Mouse (Mus musculus): ENCODE data around the gene Psma6. TPM values are rescaled to one million over a fixed set of nuclear protein-coding genes. Genes with fewer than 3 reads are reported as not detected.
A peak's percentile ranks its signal among the peaks of the same experiment; 100 is the strongest.

The Psma6 gene
- polyA plus RNA-seq, 1 experiment, result 312 TPM

DNA sequence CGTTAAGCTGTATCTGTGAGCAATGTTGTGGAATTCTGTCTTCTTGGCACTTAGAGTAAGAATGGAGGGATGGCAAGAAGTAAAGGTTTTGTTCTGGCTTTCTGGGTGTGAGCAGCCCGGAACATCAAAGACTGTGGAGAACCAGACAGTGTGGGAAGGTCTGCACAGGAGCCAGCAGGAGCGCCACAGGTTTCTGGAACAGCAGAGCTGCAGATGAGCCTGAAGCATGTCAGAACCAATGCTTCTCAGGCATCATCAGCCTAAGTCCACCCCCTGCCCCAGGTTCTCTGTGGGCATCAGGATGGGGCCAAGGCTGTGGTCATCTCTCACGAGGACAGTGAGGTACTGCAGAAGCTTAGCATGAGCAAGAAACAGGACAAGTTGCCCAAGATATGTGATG is 12.5 kb downstream of the Psma6 start:
- Histone ChIP-seq H3K79me3 (ENCODE audit: low read depth) (peaks cover 28% of the 10 kb centered on the region), H3K36me3 (ENCODE audit: control insufficient read depth, insufficient read depth) (peaks cover 5% of the 10 kb centered on the region), H3K79me2 (ENCODE audit: control insufficient read depth, insufficient read depth) (peaks cover 30% of the 10 kb centered on the region), H3K4me3 (ENCODE audit: insufficient read depth, poor library complexity, severe bottlenecking) (no peak overlapping the region), H3K27me3 (ENCODE audit: control insufficient read depth, insufficient read depth, insufficient read length) (no peaks in the 10 kb centered on the region), H3ac (ENCODE audit: control insufficient read depth, insufficient read length, low read depth) (no peak overlapping the region)
- no peak for TF ChIP-seq CTCF (IDR thresholded peaks at IDR 0.05; ENCODE audit: control insufficient read depth, insufficient read depth, insufficient read length)
- TF ChIP-seq FOSL1 (IDR thresholded peaks at IDR 0.05; ENCODE audit: insufficient read depth, low read length, poor library complexity, severe bottlenecking), result no peak
- TF ChIP-seq MAX (IDR thresholded peaks at IDR 0.05), result no peak
- no peak for TF ChIP-seq MYOD1 (IDR thresholded peaks at IDR 0.05; ENCODE audit: control insufficient read depth, insufficient read length, low read depth)
- no peak for TF ChIP-seq CEBPB (IDR thresholded peaks at IDR 0.05; ENCODE audit: low read depth)
- no peak for TF ChIP-seq MYOG (IDR thresholded peaks at IDR 0.05; ENCODE audit: control insufficient read depth, extremely low read depth, insufficient read length)
- no peak for TF ChIP-seq USF1 (IDR thresholded peaks at IDR 0.05; ENCODE audit: low read depth)

DNA sequence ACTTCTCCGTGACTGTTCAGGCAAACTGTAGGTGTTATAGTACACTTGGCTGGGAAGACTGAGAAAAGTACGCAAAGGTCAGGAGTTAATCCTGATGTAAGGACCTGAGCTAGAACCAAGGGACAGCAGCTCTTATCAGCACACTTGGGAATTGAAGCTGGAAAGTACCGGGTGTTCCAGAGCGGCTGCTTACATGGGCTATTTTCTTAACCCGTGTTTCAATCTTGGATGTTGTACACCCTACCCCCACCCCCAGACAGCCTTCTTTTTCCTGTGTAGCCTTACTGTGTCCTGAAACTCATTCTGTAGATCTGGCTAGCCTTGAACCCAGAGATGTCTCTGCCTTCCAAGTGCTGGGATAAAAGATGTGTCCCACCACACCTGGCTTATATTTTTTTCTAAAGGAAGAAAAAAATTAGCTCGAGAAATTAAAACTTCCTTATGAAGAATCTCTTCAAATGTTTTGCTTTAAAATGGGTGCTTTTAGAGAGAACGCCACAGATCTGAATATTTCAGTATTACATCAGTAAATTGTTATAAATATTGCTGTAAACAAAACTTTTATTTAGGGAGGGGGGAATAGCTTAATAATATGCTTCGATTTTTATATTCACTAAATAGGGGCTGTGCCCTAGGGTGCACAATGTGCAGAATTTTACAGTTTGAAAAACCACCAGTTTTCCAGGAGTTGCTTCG is 13.7 kb downstream of the Psma6 start:
- TF ChIP-seq FOSL1 (IDR thresholded peaks at IDR 0.05; ENCODE audit: insufficient read depth, low read length, poor library complexity, severe bottlenecking) (no peak), CTCF (IDR thresholded peaks at IDR 0.05; ENCODE audit: control insufficient read depth, insufficient read depth, insufficient read length) (no peak)
- no peaks in the 10 kb centered on the region for H3K27me3 ChIP-seq (ENCODE audit: control insufficient read depth, insufficient read depth, insufficient read length)
- peaks cover 9% of the 10 kb centered on the region for H3K36me3 ChIP-seq (ENCODE audit: control insufficient read depth, insufficient read depth)
- peaks cover 40% of the 10 kb centered on the region for H3K79me3 ChIP-seq (ENCODE audit: low read depth)
- peak overlapping the region; percentile 95 for H3ac ChIP-seq (ENCODE audit: control insufficient read depth, insufficient read length, low read depth)
- peaks cover 41% of the 10 kb centered on the region for H3K79me2 ChIP-seq (ENCODE audit: control insufficient read depth, insufficient read depth)
- peak overlapping the region; percentile 98 for H3K4me3 ChIP-seq (ENCODE audit: insufficient read depth, poor library complexity, severe bottlenecking)

DNA sequence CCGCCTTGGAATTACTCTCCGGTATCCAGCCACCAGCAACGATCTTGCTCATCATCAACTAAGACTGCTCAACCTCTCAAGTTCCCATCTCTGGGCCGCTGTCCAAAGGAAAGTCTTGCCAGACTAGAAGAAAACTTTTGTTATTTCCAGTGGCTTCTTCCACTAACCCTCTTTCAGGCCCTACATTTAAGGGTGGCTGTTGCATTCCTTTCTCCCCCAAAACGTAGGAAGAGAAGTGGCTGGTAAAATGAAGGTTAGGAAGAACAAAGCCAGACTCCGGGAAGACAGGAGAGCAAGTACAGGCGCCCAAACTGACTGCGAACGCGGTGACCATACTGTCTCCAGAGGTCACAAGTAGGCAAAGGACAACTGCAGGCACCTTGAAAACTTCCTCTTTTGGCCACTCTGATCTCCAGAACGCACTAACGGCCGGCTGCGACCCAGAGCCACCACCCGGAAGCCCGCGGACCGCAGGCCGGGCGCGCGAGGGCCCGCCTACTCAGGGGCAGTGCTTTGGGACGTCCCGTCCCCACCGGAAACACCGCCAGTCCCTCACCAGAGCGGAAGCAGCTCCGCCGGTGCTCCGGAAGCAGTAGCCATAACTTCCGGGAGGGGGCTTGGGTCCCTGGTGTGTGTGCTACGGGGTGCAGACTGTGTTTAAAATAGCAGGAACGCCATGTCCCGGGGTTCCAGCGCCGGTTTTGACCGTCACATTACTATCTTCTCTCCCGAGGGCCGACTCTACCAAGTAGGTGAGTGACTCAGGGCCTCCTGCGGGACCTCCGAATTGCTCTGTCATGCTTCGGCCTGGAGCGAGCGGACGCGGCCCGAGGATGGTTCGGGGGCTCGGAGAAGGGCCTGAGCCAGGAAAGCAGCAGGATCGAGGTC is 14.5 kb downstream of the Psma6 start:
- TF ChIP-seq MYOD1 (IDR thresholded peaks at IDR 0.05; ENCODE audit: control insufficient read depth, insufficient read length, low read depth), result no peak
- no peak for TF ChIP-seq FOSL1 (IDR thresholded peaks at IDR 0.05; ENCODE audit: insufficient read depth, low read length, poor library complexity, severe bottlenecking)
- TF ChIP-seq USF1 (IDR thresholded peaks at IDR 0.05; ENCODE audit: low read depth), result no peak
- no peak for TF ChIP-seq CTCF (IDR thresholded peaks at IDR 0.05; ENCODE audit: control insufficient read depth, insufficient read depth, insufficient read length)
- TF ChIP-seq MAX (IDR thresholded peaks at IDR 0.05), result no peak
- no peak for TF ChIP-seq CEBPB (IDR thresholded peaks at IDR 0.05; ENCODE audit: low read depth)
- TF ChIP-seq MYOG (IDR thresholded peaks at IDR 0.05; ENCODE audit: control insufficient read depth, extremely low read depth, insufficient read length), result no peak
- peak overlapping the region; percentile 98 for H3K4me3 ChIP-seq (ENCODE audit: insufficient read depth, poor library complexity, severe bottlenecking)
- H3ac ChIP-seq (ENCODE audit: control insufficient read depth, insufficient read length, low read depth), result peak overlapping the region; percentile 95
- H3K79me2 ChIP-seq (ENCODE audit: control insufficient read depth, insufficient read depth), result peaks cover 49% of the 10 kb centered on the region
- peaks cover 48% of the 10 kb centered on the region for H3K79me3 ChIP-seq (ENCODE audit: low read depth)
- H3K27me3 ChIP-seq (ENCODE audit: control insufficient read depth, insufficient read depth, insufficient read length), result no peaks in the 10 kb centered on the region
- H3K36me3 ChIP-seq (ENCODE audit: control insufficient read depth, insufficient read depth), result peaks cover 16% of the 10 kb centered on the region

DNA sequence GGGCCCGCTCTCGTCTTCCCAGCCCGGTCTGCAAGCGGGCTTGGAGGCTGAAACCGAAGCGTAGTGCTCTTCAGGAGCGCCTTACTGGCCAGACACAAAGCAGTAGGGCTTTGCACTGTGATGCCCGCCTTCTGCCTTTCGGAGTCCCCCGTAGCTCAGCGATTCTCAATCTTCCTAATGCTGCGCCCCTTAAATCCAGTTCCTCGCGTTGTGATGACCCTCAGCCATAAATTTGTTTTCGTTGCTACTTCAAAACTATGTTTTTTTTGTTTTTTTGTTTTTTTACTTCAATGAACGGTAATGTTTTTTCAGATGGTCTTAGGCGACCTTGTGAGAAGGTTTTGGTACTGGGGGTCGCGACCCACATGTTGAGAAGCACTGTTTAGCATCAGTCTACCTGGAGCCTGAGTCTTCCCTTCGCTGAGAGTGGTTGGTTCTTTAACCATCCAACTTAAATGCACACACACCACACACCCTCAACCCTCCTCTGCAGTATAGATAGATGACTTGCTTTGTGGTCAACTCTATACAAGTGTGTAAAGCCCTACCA is 15.2 kb downstream of the Psma6 start:
- peaks cover 55% of the 10 kb centered on the region for H3K79me3 ChIP-seq (ENCODE audit: low read depth)
- H3K36me3 ChIP-seq (ENCODE audit: control insufficient read depth, insufficient read depth), result peaks cover 18% of the 10 kb centered on the region
- TF ChIP-seq MAX (IDR thresholded peaks at IDR 0.05) (no peak), MYOD1 (IDR thresholded peaks at IDR 0.05; ENCODE audit: control insufficient read depth, insufficient read length, low read depth) (no peak), FOSL1 (IDR thresholded peaks at IDR 0.05; ENCODE audit: insufficient read depth, low read length, poor library complexity, severe bottlenecking) (no peak), USF1 (IDR thresholded peaks at IDR 0.05; ENCODE audit: low read depth) (no peak), CTCF (IDR thresholded peaks at IDR 0.05; ENCODE audit: control insufficient read depth, insufficient read depth, insufficient read length) (no peak), MYOG (IDR thresholded peaks at IDR 0.05; ENCODE audit: control insufficient read depth, extremely low read depth, insufficient read length) (no peak), CEBPB (IDR thresholded peaks at IDR 0.05; ENCODE audit: low read depth) (no peak)

DNA sequence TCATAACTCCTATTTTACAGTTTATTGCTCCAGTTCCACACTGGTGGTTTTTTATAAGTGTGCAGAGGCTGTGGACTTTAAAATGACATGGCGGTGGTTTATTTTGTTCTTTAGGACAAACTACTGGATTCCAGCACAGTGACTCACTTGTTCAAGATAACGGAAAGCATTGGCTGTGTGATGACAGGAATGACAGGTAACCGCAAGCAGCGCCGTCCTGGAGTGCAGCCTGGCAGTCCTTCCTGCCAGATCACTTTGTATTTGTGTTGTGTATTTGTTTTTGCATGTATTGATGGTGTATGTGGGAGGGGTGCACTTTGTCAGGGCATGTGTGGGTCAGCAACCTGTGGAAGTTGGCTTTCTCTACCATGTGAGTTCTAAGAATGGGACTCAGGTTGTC is 23.9 kb downstream of the Psma6 start:
- H3K79me2 ChIP-seq (ENCODE audit: control insufficient read depth, insufficient read depth), result peaks cover 73% of the 10 kb centered on the region
- no peak overlapping the region for H3ac ChIP-seq (ENCODE audit: control insufficient read depth, insufficient read length, low read depth)
- H3K79me3 ChIP-seq (ENCODE audit: low read depth), result peaks cover 57% of the 10 kb centered on the region
- no peaks in the 10 kb centered on the region for H3K27me3 ChIP-seq (ENCODE audit: control insufficient read depth, insufficient read depth, insufficient read length)
- H3K36me3 ChIP-seq (ENCODE audit: control insufficient read depth, insufficient read depth), result peaks cover 60% of the 10 kb centered on the region
- TF ChIP-seq MYOG (IDR thresholded peaks at IDR 0.05; ENCODE audit: control insufficient read depth, extremely low read depth, insufficient read length), result no peak
- TF ChIP-seq CTCF (IDR thresholded peaks at IDR 0.05; ENCODE audit: control insufficient read depth, insufficient read depth, insufficient read length), result no peak
- no peak for TF ChIP-seq MYOD1 (IDR thresholded peaks at IDR 0.05; ENCODE audit: control insufficient read depth, insufficient read length, low read depth)
- no peak for TF ChIP-seq MAX (IDR thresholded peaks at IDR 0.05)
- TF ChIP-seq USF1 (IDR thresholded peaks at IDR 0.05; ENCODE audit: low read depth), result no peak
- no peak for TF ChIP-seq FOSL1 (IDR thresholded peaks at IDR 0.05; ENCODE audit: insufficient read depth, low read length, poor library complexity, severe bottlenecking)
- no peak for TF ChIP-seq CEBPB (IDR thresholded peaks at IDR 0.05; ENCODE audit: low read depth)
- H3K4me3 ChIP-seq (ENCODE audit: insufficient read depth, poor library complexity, severe bottlenecking), result no peak overlapping the region

More for the DNA sequence above, 15.2 kb downstream of the Psma6 start:
- Histone ChIP-seq H3K79me2 (ENCODE audit: control insufficient read depth, insufficient read depth) (peaks cover 56% of the 10 kb centered on the region), H3K27me3 (ENCODE audit: control insufficient read depth, insufficient read depth, insufficient read length) (no peaks in the 10 kb centered on the region), H3ac (ENCODE audit: control insufficient read depth, insufficient read length, low read depth) (peak overlapping the region; percentile 72), H3K4me3 (ENCODE audit: insufficient read depth, poor library complexity, severe bottlenecking) (peak overlapping the region; percentile 98)

Data from C2C12 (cell line).